Mouse (Mus musculus): ENCODE measurements around the gene Cdc42ep4.
A peak's percentile ranks its signal among the peaks of the same experiment; 100 is the strongest.

The Cdc42ep4 gene

GRCm38 (mm10) chr11:113683957-113684706, 67.5 kb downstream of the Cdc42ep4 start, which contains the start of the genes Fam104a and D11Wsu47e:
Fam104a (minus strand) TSS chr11:113684155.
D11Wsu47e (plus strand) TSS chr11:113684412.
- peak; percentile 94 to 97 for DNase-seq (ENCODE audit: low spot score in 2 of 2)

GRCm38 (mm10) chr11:113683627-113683956, 68.1 kb downstream of the Cdc42ep4 start:
- DNase-seq (ENCODE audit: low spot score in 2 of 2): no peak

- DNase-seq (ENCODE audit: low spot score in 2 of 2): peak; percentile 68 to 82
Observed at GRCm38 (mm10) chr11:113682897-113683626, 68.6 kb downstream of the Cdc42ep4 start.

GRCm38 (mm10) chr11:113681979-113682378, 69.7 kb downstream of the Cdc42ep4 start:
- no peak for DNase-seq (ENCODE audit: low spot score in 2 of 2)

- peak in 1 of 2 experiments; percentile 55 for DNase-seq (ENCODE audit: low spot score in 2 of 2)
Observed at GRCm38 (mm10) chr11:113680954-113681353, 70.7 kb downstream of the Cdc42ep4 start.

- no peak for DNase-seq (ENCODE audit: low spot score in 2 of 2)
Observed at GRCm38 (mm10) chr11:113678373-113678772, 73.3 kb downstream of the Cdc42ep4 start.

- DNase-seq (ENCODE audit: low spot score in 2 of 2): no peak
Observed at GRCm38 (mm10) chr11:113677378-113677777, 74.3 kb downstream of the Cdc42ep4 start.

Data from spleen, postnatal 4 days (tissue).